Mouse (Mus musculus) neural tube, embryonic 15.5 days (tissue): Measurements from ENCODE around the gene Crls1. TPM values are rescaled to one million over a fixed set of nuclear protein-coding genes. Genes with fewer than 3 reads are reported as not detected.

ENCODE experiments used
- ATAC-seq: fragments of 200-750 bp; cut with Nextera tagmentation; 2 replicates; pipeline ENCODE4 v1.8.0; 2017; ENCODE audit warnings: mild to moderate bottlenecking, moderate TSS enrichment, moderate library complexity; ENCODE audit not compliant: low FRiP score
- H3K27ac ChIP-seq: fragments of 300-500 bp; sonication (generic); replicated peaks from 2 replicates; pipeline ENCODE4 v1.5.1; 2015; ENCODE audit warnings: mild to moderate bottlenecking, inconsistent platforms
- H3K27me3 ChIP-seq: fragments of 300-500 bp; sonication (generic); replicated peaks from 2 replicates; pipeline ENCODE4 v1.6.1; 2015; ENCODE audit warnings: inconsistent platforms
- H3K36me3 ChIP-seq: fragments of 300-500 bp; sonication (generic); 2 replicates; pipeline ENCODE4 v1.6.1; 2015; ENCODE audit warnings: inconsistent platforms
- H3K4me1 ChIP-seq: fragments of 300-500 bp; sonication (generic); 2 replicates; pipeline ENCODE4 v1.6.1; 2015; ENCODE audit warnings: inconsistent platforms
- H3K4me2 ChIP-seq: fragments of 300-500 bp; sonication (generic); 2 replicates; pipeline ENCODE4 v1.6.1; 2015; ENCODE audit warnings: inconsistent platforms, mild to moderate bottlenecking, moderate library complexity
- H3K4me3 ChIP-seq: fragments of 300-500 bp; sonication (generic); replicated peaks from 2 replicates; pipeline ENCODE4 v1.5.1; 2015; ENCODE audit warnings: mild to moderate bottlenecking, inconsistent platforms
- H3K9ac ChIP-seq: fragments of 300-500 bp; sonication (generic); replicated peaks from 2 replicates; pipeline ENCODE4 v1.6.1; 2015; ENCODE audit warnings: mild to moderate bottlenecking, inconsistent platforms
- H3K9me3 ChIP-seq: fragments of 300-500 bp; sonication (generic); replicated peaks from 2 replicates; pipeline ENCODE4 v1.6.1; 2016; ENCODE audit warnings: inconsistent platforms
- WGBS: fragments of 180-500 bp; shearing (Covaris S2); methylation state at CpG from one replicate; pipeline ENCODE4 v1.1.7; 2015; ENCODE audit warnings: mixed read lengths; 5-methylcytosine and 5-hydroxymethylcytosine counted together
- polyA plus RNA-seq: library from polyadenylated mRNA; unstranded; fragments of >200 nt; fragmentation: Nextera tagmentation; extraction: Ambion mirVana; gene quantifications from 2 replicates; pipeline ENCODE4 v1.2.1, GENCODE M21; 2015

Crls1 gene
- polyA plus RNA-seq, 1 experiment from 2014 or later: 19.4 TPM

- 98% methylated on average over 2 of the region's 2 CpGs for WGBS
- H3K4me3 ChIP-seq: no peak overlapping the region
- H3K27ac ChIP-seq: no peak overlapping the region
- no peaks in the 10 kb centered on the region for H3K9me3 ChIP-seq
- peaks cover 26% of the 10 kb centered on the region for H3K36me3 ChIP-seq
- ATAC-seq: no peak
- H3K4me2 ChIP-seq: no peak overlapping the region
- no peak overlapping the region for H3K9ac ChIP-seq
- H3K4me1 ChIP-seq: no peaks in the 10 kb centered on the region
- H3K27me3 ChIP-seq: no peaks in the 10 kb centered on the region
Observed at GRCm38 (mm10) chr2:132863325-132863724, 16.9 kb downstream of the Crls1 start.

- 86% methylated on average over 5 of the region's 5 CpGs for WGBS
- no peak overlapping the region for H3K4me3 ChIP-seq
- ATAC-seq: no peak
- no peaks in the 10 kb centered on the region for H3K9me3 ChIP-seq
- no peaks in the 10 kb centered on the region for H3K27me3 ChIP-seq
- no peaks in the 10 kb centered on the region for H3K4me1 ChIP-seq
- H3K27ac ChIP-seq: no peak overlapping the region
- H3K9ac ChIP-seq: no peak overlapping the region
- peaks cover 23% of the 10 kb centered on the region for H3K36me3 ChIP-seq
- no peak overlapping the region for H3K4me2 ChIP-seq
Observed at GRCm38 (mm10) chr2:132867521-132867920, 21.1 kb downstream of the Crls1 start.

GRCm38 (mm10) chr2:132869682-132870081 is 23.2 kb downstream of the Crls1 start:
- Histone ChIP-seq H3K36me3 (peaks cover 18% of the 10 kb centered on the region), H3K27me3 (no peaks in the 10 kb centered on the region), H3K4me3 (no peak overlapping the region), H3K9ac (no peak overlapping the region), H3K4me2 (no peak overlapping the region), H3K27ac (no peak overlapping the region), H3K9me3 (no peaks in the 10 kb centered on the region), H3K4me1 (no peaks in the 10 kb centered on the region)
- no peak for ATAC-seq
- 94% methylated on average over 5 of the region's 5 CpGs for WGBS

GRCm38 (mm10) chr2:132870286-132870685 is 23.8 kb downstream of the Crls1 start:
- Histone ChIP-seq H3K4me1 (no peaks in the 10 kb centered on the region), H3K9ac (no peak overlapping the region), H3K27ac (no peak overlapping the region), H3K36me3 (peaks cover 14% of the 10 kb centered on the region), H3K27me3 (no peaks in the 10 kb centered on the region), H3K4me2 (no peak overlapping the region), H3K4me3 (no peak overlapping the region), H3K9me3 (no peaks in the 10 kb centered on the region)
- 78% methylated on average over 4 of the region's 4 CpGs for WGBS
- ATAC-seq: no peak

- Histone ChIP-seq H3K4me2 (no peak overlapping the region), H3K9me3 (no peaks in the 10 kb centered on the region), H3K4me3 (no peak overlapping the region), H3K27ac (no peak overlapping the region), H3K36me3 (peaks cover 6% of the 10 kb centered on the region), H3K9ac (no peak overlapping the region), H3K27me3 (no peaks in the 10 kb centered on the region), H3K4me1 (no peaks in the 10 kb centered on the region)
- no peak for ATAC-seq
- WGBS: 75% methylated on average over 3 of the region's 3 CpGs
Observed at GRCm38 (mm10) chr2:132871663-132872062, 25.2 kb downstream of the Crls1 start.

- H3K27me3 ChIP-seq: peaks cover 18% of the 10 kb centered on the region
- no peak overlapping the region for H3K27ac ChIP-seq
- 83% methylated on average over 10 of the region's 10 CpGs for WGBS
- no peaks in the 10 kb centered on the region for H3K36me3 ChIP-seq
- ATAC-seq: no peak
- H3K9ac ChIP-seq: no peak overlapping the region
- H3K9me3 ChIP-seq: no peaks in the 10 kb centered on the region
- no peak overlapping the region for H3K4me2 ChIP-seq
- H3K4me3 ChIP-seq: no peak overlapping the region
- peaks cover 5% of the 10 kb centered on the region; the same call in 1 of the 2 replicates for H3K4me1 ChIP-seq
Observed at GRCm38 (mm10) chr2:132873657-132874326, 27.3 kb downstream of the Crls1 start.

- H3K36me3 ChIP-seq: no peaks in the 10 kb centered on the region
- WGBS: 64% methylated on average over 1 of the region's 1 CpGs
- no peak overlapping the region for H3K9ac ChIP-seq
- H3K9me3 ChIP-seq: no peaks in the 10 kb centered on the region
- H3K4me3 ChIP-seq: no peak overlapping the region
- H3K4me2 ChIP-seq: no peak overlapping the region
- H3K4me1 ChIP-seq: peaks cover 23% of the 10 kb centered on the region
- H3K27me3 ChIP-seq: peaks cover 43% of the 10 kb centered on the region
- no peak for ATAC-seq
- H3K27ac ChIP-seq: no peak overlapping the region
Observed at GRCm38 (mm10) chr2:132876991-132877390, 30.5 kb downstream of the Crls1 start.

- Histone ChIP-seq H3K9ac (peak overlapping the region; percentile 57), H3K4me1 (peaks cover 23% of the 10 kb centered on the region), H3K27me3 (peaks cover 44% of the 10 kb centered on the region), H3K9me3 (no peaks in the 10 kb centered on the region), H3K4me3 (peak overlapping the region; percentile 65), H3K27ac (0 out of 2 replicates have a peak overlapping the region, but pooled peaks have one; percentile 9), H3K4me2 (peak overlapping the region; percentile 98), H3K36me3 (no peaks in the 10 kb centered on the region)
- WGBS: under 1% methylated on average over 58 of the region's 58 CpGs
- ATAC-seq: peak; percentile 83
Observed at GRCm38 (mm10) chr2:132879261-132880044, 33.0 kb downstream of the Crls1 start.

- ATAC-seq: no peak
- Histone ChIP-seq H3K4me3 (peak within 1 kb of the TSS; percentile 65), H3K4me2 (peak within 1 kb of the TSS; percentile 98), H3K9me3 (no peaks in the 10 kb centered on the region), H3K27ac (no peak within 1 kb of the TSS), H3K27me3 (peaks cover 44% of the 10 kb centered on the region), H3K9ac (peak within 1 kb of the TSS; percentile 57), H3K4me1 (peaks cover 23% of the 10 kb centered on the region), H3K36me3 (no peaks in the 10 kb centered on the region)
- 6% methylated on average over 12 of the region's 12 CpGs for WGBS
Observed at GRCm38 (mm10) chr2:132880844-132881645, 34.6 kb downstream of the Crls1 start, which contains the start of gene Lrrn4. Lrrn4 (minus strand) TSS chr2:132880891.

GRCm38 (mm10) chr2:132884303-132884967 is 38.0 kb downstream of the Crls1 start:
- no peak overlapping the region for H3K4me3 ChIP-seq
- no peak overlapping the region for H3K4me2 ChIP-seq
- H3K4me1 ChIP-seq: peaks cover 12% of the 10 kb centered on the region
- 82% methylated on average over 8 of the region's 8 CpGs for WGBS
- H3K36me3 ChIP-seq: no peaks in the 10 kb centered on the region
- no peaks in the 10 kb centered on the region for H3K9me3 ChIP-seq
- H3K27ac ChIP-seq: no peak overlapping the region
- ATAC-seq: no peak
- peaks cover 19% of the 10 kb centered on the region for H3K27me3 ChIP-seq
- H3K9ac ChIP-seq: no peak overlapping the region

GRCm38 (mm10) chr2:132885312-132885711 is 38.8 kb downstream of the Crls1 start:
- Histone ChIP-seq H3K36me3 (no peaks in the 10 kb centered on the region), H3K27ac (no peak overlapping the region), H3K9me3 (no peaks in the 10 kb centered on the region), H3K4me3 (no peak overlapping the region), H3K27me3 (peaks cover 18% of the 10 kb centered on the region), H3K4me2 (no peak overlapping the region), H3K4me1 (peaks cover 3% of the 10 kb centered on the region; the same call in 1 of the 2 replicates), H3K9ac (no peak overlapping the region)
- 93% methylated on average over 7 of the region's 7 CpGs for WGBS
- ATAC-seq: no peak
